Mouse (Mus musculus) adrenal gland, postnatal 0 days (tissue): ENCODE data around the gene Gm21477. TPM values are rescaled to one million over a fixed set of nuclear protein-coding genes. Genes with fewer than 3 reads are reported as not detected.

Source experiments
- polyA plus RNA-seq: library from polyadenylated mRNA; unstranded; fragments of >200 nt; fragmentation: Nextera tagmentation; extraction: Ambion mirVana; gene quantifications from 2 replicates; pipeline ENCODE4 v1.2.1, GENCODE M21; 2015

Gene Gm21477
- not detected in 2 replicates for polyA plus RNA-seq

DNA sequence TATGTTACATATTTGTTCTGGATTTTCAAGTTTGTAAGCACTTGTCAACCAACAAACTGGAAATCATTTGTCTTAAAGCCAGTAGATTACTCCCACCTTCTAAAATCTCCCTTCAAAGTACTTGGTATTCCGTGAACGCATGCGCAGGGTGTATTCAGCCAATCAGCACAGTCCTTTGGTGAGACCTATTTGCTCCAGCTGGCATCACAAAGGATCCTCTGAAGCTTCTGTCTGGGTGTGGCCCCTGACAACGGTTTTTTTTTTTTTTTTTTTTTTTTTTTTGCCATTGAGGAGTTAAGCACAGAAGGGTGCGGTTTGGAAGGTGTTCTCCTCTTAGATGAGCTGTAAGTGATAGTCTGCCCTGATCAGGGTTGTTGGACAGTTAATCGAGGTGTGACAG lies at the start of gene Gm21477:
Gm21477 (plus strand) TSS at position 301 of the 400 bp plus-strand sequence.

